Mouse (Mus musculus) liver, postnatal 0 days (tissue): Measurements from ENCODE around the gene Arhgap28.

Source experiments
- CTCF ChIP-seq: sonication (generic); IDR thresholded peaks from 2 replicates; pipeline ENCODE4 v1.5.1; 2016; ENCODE audit warnings: antibody characterized with exemption, low read depth
- EP300 ChIP-seq: IDR thresholded peaks from 2 replicates; pipeline ENCODE4 v1.6.1; 2016; ENCODE audit warnings: antibody characterized with exemption, low read depth, mild to moderate bottlenecking

- TF ChIP-seq EP300 (no peak), CTCF (no peak)
Measured at GRCm38 (mm10) chr17:68029495-68029894, 25.6 kb upstream of the Arhgap28 start.
